Mouse (Mus musculus) testis, postnatal 10 days (tissue): ENCODE data around the gene Egfl7.
A peak's percentile ranks its signal among the peaks of the same experiment; 100 is the strongest.

Experiments
- DNase-seq: peaks from one replicate; pipeline ENCODE4 v3.0.0; 2021; ENCODE audit warnings: low spot score

Egfl7 gene

DNA sequence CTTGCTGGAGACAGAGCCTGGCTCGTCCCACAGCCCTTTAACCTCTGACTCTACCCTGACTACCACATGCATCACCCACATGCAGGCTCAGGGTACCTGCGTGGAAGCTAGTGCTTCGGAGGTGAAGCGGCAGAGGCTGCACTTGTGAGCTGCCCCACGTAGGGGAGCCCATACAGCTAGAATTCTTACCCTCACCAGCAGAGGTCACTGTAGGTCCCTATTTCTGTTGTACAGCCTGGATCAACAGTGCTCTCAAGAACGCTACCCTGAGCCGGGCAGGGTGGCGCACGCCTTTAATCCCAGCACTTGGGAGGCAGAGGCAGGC lies 14.2 kb downstream of the Egfl7 start:
- DNase-seq, result peak; percentile 63

- DNase-seq, result no peak
These were observed 14.7 kb downstream of the Egfl7 start for GRCm38 (mm10) chr2:26594461-26594933.

DNA sequence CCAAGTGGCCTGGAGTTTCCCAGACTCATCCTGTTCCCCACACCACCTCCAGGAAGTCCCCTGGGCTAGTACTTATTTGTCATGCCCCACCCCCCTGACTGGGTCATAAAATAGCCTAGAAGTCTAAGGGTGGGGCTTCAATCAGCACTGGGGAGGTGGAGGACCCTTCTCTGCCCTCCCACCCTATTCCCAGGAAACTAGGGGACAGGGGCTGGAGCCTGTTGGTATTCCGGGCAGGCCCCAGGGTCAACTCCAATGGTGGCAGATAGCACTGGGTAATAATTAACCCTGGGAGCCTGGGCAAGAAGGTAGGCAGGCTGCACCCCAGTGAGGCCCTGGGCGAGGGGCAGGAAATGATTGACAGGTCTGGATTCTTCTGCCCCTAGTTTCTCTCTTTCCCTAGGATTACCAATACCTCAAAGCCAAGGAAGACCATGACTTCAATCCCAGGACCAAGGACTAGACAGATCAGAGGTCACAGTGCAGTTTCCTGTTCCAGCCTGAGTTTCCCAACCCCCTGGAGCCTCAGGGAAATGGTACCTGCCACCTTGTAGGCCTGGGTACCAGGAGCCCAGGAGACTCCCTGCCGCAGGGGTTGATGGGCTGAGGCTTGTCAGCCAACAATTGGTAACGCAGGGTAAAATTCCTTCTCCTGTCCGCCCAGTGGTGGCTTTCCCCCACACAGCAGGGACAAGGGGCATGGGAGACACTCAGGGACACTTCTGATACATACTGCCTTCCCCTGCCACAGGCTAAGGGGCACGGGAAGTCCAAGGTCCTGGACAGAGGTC lies 15.3 kb downstream of the Egfl7 start:
- no peak for DNase-seq

DNA sequence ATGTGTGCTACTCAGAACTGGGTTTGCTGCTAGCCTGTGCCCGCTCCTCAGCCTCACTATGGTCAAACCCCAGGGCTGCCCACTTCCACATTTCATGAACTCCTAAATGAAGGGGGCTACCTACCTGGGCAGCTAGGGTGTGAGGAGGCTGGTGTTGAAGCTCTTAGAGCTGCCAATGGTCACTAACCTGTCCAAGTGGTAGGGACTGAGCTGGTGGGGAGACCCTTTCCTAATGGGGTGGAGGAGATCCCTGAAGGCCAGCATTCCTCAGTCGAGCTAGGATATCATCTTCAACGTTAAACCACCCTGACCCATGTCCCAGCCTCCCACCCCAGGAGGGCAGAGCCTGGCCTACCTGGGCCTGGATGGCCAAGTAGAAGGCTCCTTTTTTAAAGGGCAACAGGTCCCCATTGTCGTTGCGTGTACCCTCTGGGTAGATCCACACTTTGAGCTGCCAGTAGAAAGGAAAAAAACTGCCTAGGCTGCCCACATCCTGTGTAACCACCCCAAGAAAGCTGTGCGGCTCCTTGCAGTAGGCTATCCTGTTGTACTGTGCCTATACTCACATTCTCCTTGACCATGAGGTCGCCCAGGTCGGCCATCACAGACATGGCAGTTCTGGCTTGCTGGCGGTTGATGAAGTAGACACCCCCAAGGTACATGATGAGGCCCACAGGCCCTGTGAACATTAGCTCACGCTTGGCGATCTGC lies 16.1 kb downstream of the Egfl7 start:
- DNase-seq, result no peak

- DNase-seq, result no peak
These were observed 17.1 kb downstream of the Egfl7 start for GRCm38 (mm10) chr2:26596898-26597297.

GRCm38 (mm10) chr2:26597810-26598209 lies 18.0 kb downstream of the Egfl7 start:
- no peak for DNase-seq

DNA sequence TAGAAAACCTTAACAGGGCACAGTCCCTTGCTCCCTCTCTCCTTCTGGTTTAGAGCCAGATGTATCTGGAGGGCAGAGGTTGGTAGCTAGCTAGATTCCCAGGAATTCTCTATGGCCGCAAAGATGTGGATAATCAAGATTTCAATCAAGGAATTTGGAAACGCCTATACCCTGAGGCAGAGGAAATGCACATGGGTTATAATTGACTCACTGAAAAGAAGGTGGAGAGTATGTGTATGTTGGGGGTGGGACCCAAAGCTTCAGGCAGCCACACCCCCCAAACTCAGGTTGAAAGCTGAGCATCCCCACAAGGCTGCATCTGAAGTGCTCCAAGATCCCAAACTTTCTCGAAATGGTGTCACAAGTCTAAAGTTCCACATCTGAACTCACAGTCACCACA lies 18.6 kb downstream of the Egfl7 start:
- DNase-seq, result no peak

DNA sequence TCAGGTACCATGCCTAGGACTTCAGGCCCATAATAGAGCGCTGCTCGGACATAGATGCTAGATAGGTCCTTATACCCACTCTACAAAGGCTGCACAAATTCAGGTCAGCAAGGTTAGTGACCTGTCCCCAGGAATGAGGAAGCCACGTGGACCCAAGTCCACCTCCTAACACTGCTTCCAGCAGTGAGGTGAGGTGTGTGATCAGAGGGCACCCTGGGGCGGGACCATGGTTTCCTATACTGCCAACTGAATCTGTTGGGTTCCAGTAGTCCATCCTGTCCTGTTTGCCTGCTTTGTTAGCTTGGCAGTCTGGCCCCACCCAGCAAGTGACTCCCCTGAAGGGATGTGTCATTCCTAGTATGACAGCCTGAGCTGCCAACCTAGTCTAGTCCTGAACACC lies 20.2 kb downstream of the Egfl7 start:
- DNase-seq, result no peak

- DNase-seq, result no peak
These were observed 20.9 kb downstream of the Egfl7 start for GRCm38 (mm10) chr2:26600664-26601063.

DNA sequence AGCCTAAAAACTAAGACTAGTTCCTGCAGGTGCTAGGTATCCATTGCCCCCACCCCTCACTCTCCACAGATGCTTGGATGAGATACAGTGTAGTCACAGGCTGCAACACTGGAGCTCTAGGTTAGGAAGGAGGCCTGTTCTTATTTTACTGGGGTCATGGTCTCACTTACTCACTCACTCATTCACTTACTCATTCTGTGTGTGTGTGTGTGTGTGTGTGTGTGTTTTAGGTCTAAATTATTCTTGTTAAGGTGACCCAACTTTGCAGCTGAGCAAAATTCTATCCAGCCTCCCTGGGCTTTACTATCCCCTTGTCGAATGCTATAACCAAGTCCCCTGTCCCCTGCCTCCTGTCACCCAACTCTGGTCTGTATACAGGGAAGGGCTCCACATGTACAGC lies 21.8 kb downstream of the Egfl7 start:
- DNase-seq, result no peak

DNA sequence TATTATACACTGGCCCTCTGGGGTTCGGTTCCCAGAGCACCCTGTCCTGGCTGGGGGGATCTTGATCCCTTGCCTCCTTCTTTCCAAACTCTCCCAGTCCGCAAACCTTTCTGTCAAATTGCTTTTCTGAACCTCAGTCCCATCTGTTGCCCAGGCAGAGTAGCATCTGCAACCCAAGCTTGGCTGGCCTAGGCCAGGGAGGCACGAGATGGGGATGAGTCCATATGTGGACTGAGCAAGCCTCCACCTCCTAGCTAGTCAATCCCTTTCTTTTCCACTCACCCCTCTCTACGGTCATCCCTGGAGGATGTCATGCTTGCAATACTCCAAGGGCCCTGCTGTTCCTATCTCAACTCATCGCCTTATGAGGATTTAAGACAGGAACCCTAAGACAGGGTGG lies 22.8 kb downstream of the Egfl7 start:
- no peak for DNase-seq

GRCm38 (mm10) chr2:26603159-26603558 lies 23.3 kb downstream of the Egfl7 start:
- DNase-seq, result no peak

- DNase-seq, result peak; percentile 86
These were observed 24.2 kb downstream of the Egfl7 start, which contains the start of gene Agpat2 for GRCm38 (mm10) chr2:26603720-26604671. TSS of gene Agpat2 (minus strand) at chr2:26604417.

GRCm38 (mm10) chr2:26605331-26605730 lies 25.5 kb downstream of the Egfl7 start:
- DNase-seq, result no peak

DNA sequence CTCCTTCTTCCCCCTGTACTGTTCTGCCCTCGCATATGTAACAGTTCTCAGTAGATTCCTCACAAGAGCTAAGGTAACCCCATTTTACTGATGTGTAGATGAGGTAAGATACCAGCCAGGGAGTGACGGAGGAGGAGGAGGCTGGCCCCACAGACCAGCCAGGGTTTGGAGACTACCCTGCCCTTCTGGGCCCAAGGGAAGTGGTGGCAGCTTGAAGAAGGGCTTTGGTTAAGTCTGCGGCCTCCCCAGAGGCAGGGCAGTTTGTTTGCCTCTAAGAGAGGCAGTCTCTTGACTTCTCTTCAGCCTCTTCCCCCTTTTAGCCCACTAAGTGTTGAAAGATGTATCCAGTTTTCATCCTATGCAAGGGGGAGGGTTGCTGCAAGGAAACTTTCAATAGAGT lies 26.8 kb downstream of the Egfl7 start:
- no peak for DNase-seq

GRCm38 (mm10) chr2:26607056-26607910 lies 27.5 kb downstream of the Egfl7 start:
- DNase-seq, result no peak

GRCm38 (mm10) chr2:26608781-26609180 lies 29.0 kb downstream of the Egfl7 start:
- DNase-seq, result no peak

GRCm38 (mm10) chr2:26609261-26609661 lies 29.4 kb downstream of the Egfl7 start:
- DNase-seq, result no peak

- no peak for DNase-seq
These were observed 30.7 kb downstream of the Egfl7 start for GRCm38 (mm10) chr2:26610526-26610925.

DNA sequence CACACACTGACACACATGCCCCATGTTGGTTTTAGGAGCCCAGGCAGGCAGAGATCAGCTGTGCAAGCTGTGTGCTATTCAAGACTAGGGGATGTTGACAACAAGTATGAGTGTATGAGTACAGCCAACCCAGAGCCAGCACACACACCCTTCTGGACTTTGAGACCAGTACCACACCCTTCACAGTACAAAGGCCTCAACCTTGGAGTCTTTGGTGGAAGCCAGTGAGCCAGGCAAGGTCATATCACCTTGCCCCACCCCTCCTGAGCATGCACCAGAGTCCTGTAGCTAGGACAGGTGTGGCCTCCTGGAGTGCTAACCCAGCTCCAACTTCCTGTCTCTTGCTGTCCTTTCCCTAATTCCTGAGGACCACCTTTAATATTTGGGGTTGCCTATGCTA lies 31.2 kb downstream of the Egfl7 start:
- no peak for DNase-seq

DNA sequence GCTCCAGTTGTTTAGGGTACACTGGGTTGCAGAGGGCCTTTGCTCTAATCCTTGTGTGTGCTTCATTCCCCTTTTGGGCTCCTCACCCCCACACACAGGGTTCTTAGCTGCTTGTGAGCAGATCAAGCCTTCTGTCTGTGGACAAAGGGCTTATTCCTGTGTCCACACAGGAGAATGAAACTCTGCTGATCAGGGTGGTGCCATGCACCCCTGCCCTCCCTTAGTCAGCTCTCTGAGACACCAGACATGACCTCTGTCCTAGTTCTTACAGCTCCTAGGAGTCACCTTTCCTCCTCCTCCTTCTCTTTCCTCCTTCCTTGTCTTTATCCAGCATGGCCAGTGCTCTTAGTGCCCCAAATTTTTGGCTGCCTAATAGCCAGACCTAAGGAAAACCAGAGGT lies 32.1 kb downstream of the Egfl7 start:
- DNase-seq, result no peak
